Mouse (Mus musculus): Measurements from ENCODE around the gene Serp2.

DNA sequence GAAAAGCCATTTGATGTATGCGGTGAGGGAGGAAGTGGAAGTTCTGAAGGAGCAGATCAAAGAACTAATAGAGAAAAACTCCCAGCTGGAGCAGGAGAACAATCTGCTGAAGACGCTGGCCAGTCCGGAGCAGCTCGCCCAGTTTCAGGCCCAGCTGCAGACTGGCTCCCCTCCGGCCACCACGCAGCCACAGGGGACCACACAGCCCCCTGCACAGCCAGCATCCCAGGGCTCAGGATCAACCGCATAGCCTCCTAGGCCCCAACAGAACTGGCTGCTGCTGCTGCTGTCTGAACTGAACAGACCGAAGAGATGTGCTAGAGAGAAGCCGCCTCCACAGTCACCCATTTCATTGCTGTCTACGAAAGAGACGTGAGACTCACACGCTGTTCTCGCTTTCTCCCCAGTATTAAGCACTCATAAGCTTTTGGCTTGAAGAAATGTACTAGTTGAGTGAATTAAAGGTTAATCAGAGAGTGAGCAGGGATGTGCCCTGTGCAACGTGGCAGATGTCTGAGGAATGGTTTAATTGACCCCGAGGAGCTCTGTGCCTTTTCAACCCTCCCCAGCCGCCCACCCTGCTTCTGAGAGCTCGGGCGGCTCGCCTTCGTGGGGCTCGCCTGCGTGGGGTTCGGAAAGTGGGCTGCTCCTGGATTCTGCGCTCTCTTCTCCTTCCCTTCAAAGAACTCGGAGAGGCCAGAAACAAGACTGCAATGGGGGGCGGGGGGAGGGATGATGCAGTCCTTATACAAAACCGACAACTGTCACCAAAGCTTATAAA lies 50.1 kb downstream of the Serp2 start:
- TF ChIP-seq EP300 (IDR thresholded peaks at IDR 0.05; ENCODE audit: low read depth) (no peak), CTCF (IDR thresholded peaks at IDR 0.05; ENCODE audit: low read depth) (no peak)

All from heart, postnatal 0 days (tissue).